Mouse (Mus musculus) limb, embryonic 12.5 days (tissue): ENCODE measurements at regions not wholly inside any gene's neighbourhood (a gene's known extent, or its start where the extent isn't known, plus 50 kb on each side); places are given as distances from the start of the nearest gene placed in this dataset.
A peak's percentile ranks its signal among the peaks of the same experiment; 100 is the strongest.

Experiments used
- ATAC-seq: fragments of 200-750 bp; cut with Nextera tagmentation; 2 replicates; pipeline ENCODE4 v1.8.0; 2017; ENCODE audit warnings: low read depth, moderate TSS enrichment; ENCODE audit not compliant: insufficient number of reproducible peaks, insufficient read depth, low FRiP score, low TSS enrichment
- H3K27ac ChIP-seq: fragments of 300-500 bp; sonication (generic); 2 replicates; pipeline ENCODE4 v1.5.1; 2016; ENCODE audit warnings: mild to moderate bottlenecking, moderate library complexity
- H3K27me3 ChIP-seq: fragments of 300-500 bp; sonication (generic); 2 replicates; pipeline ENCODE4 v1.6.1; 2016; ENCODE audit warnings: mild to moderate bottlenecking, moderate library complexity
- H3K36me3 ChIP-seq: fragments of 300-500 bp; sonication (generic); 2 replicates; pipeline ENCODE4 v1.6.1; 2016; ENCODE audit warnings: mild to moderate bottlenecking, moderate library complexity
- H3K4me1 ChIP-seq: fragments of 300-500 bp; sonication (generic); replicated peaks from 2 replicates; pipeline ENCODE4 v1.6.1; 2016
- H3K4me2 ChIP-seq: fragments of 300-500 bp; sonication (generic); 2 replicates; pipeline ENCODE4 v1.6.1; 2016; ENCODE audit warnings: mild to moderate bottlenecking, moderate library complexity
- H3K4me3 ChIP-seq: fragments of 300-500 bp; sonication (generic); replicated peaks from 2 replicates; pipeline ENCODE4 v1.5.1; 2016; ENCODE audit warnings: mild to moderate bottlenecking
- H3K9ac ChIP-seq: fragments of 300-500 bp; sonication (generic); replicated peaks from 2 replicates; pipeline ENCODE4 v1.6.1; 2016; ENCODE audit warnings: mild to moderate bottlenecking, moderate library complexity
- H3K9me3 ChIP-seq: fragments of 300-500 bp; sonication (generic); 2 replicates; pipeline ENCODE4 v1.6.1; 2016; ENCODE audit warnings: mild to moderate bottlenecking, moderate library complexity
- WGBS: fragments of 180-500 bp; shearing (Covaris S2); methylation state at CpG from one replicate; pipeline ENCODE4 v1.1.7; 2016; 5-methylcytosine and 5-hydroxymethylcytosine counted together

- 82% methylated on average over 6 of the region's 6 CpGs for WGBS
- Histone ChIP-seq H3K4me2 (no peak overlapping the region), H3K9me3 (no peaks in the 10 kb centered on the region), H3K27ac (no peak overlapping the region), H3K36me3 (no peaks in the 10 kb centered on the region), H3K4me1 (no peaks in the 10 kb centered on the region), H3K27me3 (no peaks in the 10 kb centered on the region), H3K4me3 (no peak overlapping the region), H3K9ac (no peak overlapping the region)
- no peak for ATAC-seq
These were observed 93.0 kb upstream of the Vgll2 start for GRCm38 (mm10) chr10:51929341-51929740.

- H3K9ac ChIP-seq, result no peak overlapping the region
- no peaks in the 10 kb centered on the region for H3K9me3 ChIP-seq
- no peak overlapping the region for H3K4me2 ChIP-seq
- H3K36me3 ChIP-seq, result no peaks in the 10 kb centered on the region
- H3K27ac ChIP-seq, result no peak overlapping the region
- no peak overlapping the region for H3K4me3 ChIP-seq
- 51% methylated on average over 2 of the region's 2 CpGs for WGBS
- no peak for ATAC-seq
- H3K27me3 ChIP-seq, result no peaks in the 10 kb centered on the region
- H3K4me1 ChIP-seq, result no peaks in the 10 kb centered on the region
These were observed 92.0 kb upstream of the Vgll2 start for GRCm38 (mm10) chr10:51930266-51930665.

- no peak overlapping the region for H3K4me2 ChIP-seq
- no peaks in the 10 kb centered on the region for H3K27me3 ChIP-seq
- no peaks in the 10 kb centered on the region for H3K4me1 ChIP-seq
- no peak for ATAC-seq
- no peak overlapping the region for H3K27ac ChIP-seq
- WGBS, result 86% methylated on average over 1 of the region's 1 CpGs
- no peak overlapping the region for H3K4me3 ChIP-seq
- H3K9me3 ChIP-seq, result no peaks in the 10 kb centered on the region
- H3K36me3 ChIP-seq, result no peaks in the 10 kb centered on the region
- H3K9ac ChIP-seq, result no peak overlapping the region
These were observed 91.6 kb upstream of the Vgll2 start for GRCm38 (mm10) chr10:51930696-51931095.

GRCm38 (mm10) chr10:51935482-51935881, 86.8 kb upstream of the Vgll2 start:
- ATAC-seq, result no peak
- Histone ChIP-seq H3K27ac (no peak overlapping the region), H3K9me3 (no peaks in the 10 kb centered on the region), H3K9ac (no peak overlapping the region), H3K36me3 (no peaks in the 10 kb centered on the region), H3K4me3 (no peak overlapping the region), H3K4me1 (no peaks in the 10 kb centered on the region), H3K27me3 (no peaks in the 10 kb centered on the region), H3K4me2 (no peak overlapping the region)
- 63% methylated on average over 3 of the region's 3 CpGs for WGBS

GRCm38 (mm10) chr10:51941192-51941591, 81.1 kb upstream of the Vgll2 start:
- Histone ChIP-seq H3K27me3 (no peaks in the 10 kb centered on the region), H3K4me1 (peaks cover 6% of the 10 kb centered on the region), H3K4me3 (no peak overlapping the region), H3K9ac (no peak overlapping the region), H3K9me3 (no peaks in the 10 kb centered on the region), H3K4me2 (no peak overlapping the region), H3K36me3 (no peaks in the 10 kb centered on the region), H3K27ac (no peak overlapping the region)
- WGBS, result 58% methylated on average over 2 of the region's 2 CpGs
- peak; percentile 17; the same call in 1 of the 2 replicates for ATAC-seq

- Histone ChIP-seq H3K9me3 (no peaks in the 10 kb centered on the region), H3K4me2 (no peak overlapping the region), H3K36me3 (no peaks in the 10 kb centered on the region), H3K27ac (no peak overlapping the region), H3K4me3 (no peak overlapping the region), H3K27me3 (no peaks in the 10 kb centered on the region), H3K4me1 (peaks cover 6% of the 10 kb centered on the region), H3K9ac (no peak overlapping the region)
- ATAC-seq, result peak; percentile 71; the same call in 1 of the 2 replicates
- 37% methylated on average over 4 of the region's 4 CpGs for WGBS
These were observed 76.6 kb upstream of the Vgll2 start for GRCm38 (mm10) chr10:51945701-51946100.

GRCm38 (mm10) chr10:51946189-51946588, 76.1 kb upstream of the Vgll2 start:
- Histone ChIP-seq H3K4me2 (no peak overlapping the region), H3K27ac (no peak overlapping the region), H3K27me3 (no peaks in the 10 kb centered on the region), H3K36me3 (no peaks in the 10 kb centered on the region), H3K4me3 (no peak overlapping the region), H3K4me1 (peaks cover 6% of the 10 kb centered on the region), H3K9me3 (no peaks in the 10 kb centered on the region), H3K9ac (no peak overlapping the region)
- ATAC-seq, result no peak

GRCm38 (mm10) chr10:51946881-51947280, 75.4 kb upstream of the Vgll2 start:
- ATAC-seq, result no peak
- H3K4me2 ChIP-seq, result no peak overlapping the region
- no peaks in the 10 kb centered on the region for H3K36me3 ChIP-seq
- peaks cover 6% of the 10 kb centered on the region for H3K4me1 ChIP-seq
- no peaks in the 10 kb centered on the region for H3K9me3 ChIP-seq
- H3K4me3 ChIP-seq, result no peak overlapping the region
- no peaks in the 10 kb centered on the region for H3K27me3 ChIP-seq
- H3K9ac ChIP-seq, result no peak overlapping the region
- H3K27ac ChIP-seq, result no peak overlapping the region

GRCm38 (mm10) chr10:51950016-51950415, 72.3 kb upstream of the Vgll2 start:
- WGBS, result 76% methylated on average over 1 of the region's 1 CpGs
- no peak overlapping the region for H3K9ac ChIP-seq
- no peaks in the 10 kb centered on the region for H3K9me3 ChIP-seq
- no peak overlapping the region for H3K27ac ChIP-seq
- ATAC-seq, result no peak
- no peaks in the 10 kb centered on the region for H3K36me3 ChIP-seq
- H3K4me3 ChIP-seq, result no peak overlapping the region
- peaks cover 6% of the 10 kb centered on the region for H3K4me1 ChIP-seq
- H3K27me3 ChIP-seq, result no peaks in the 10 kb centered on the region
- H3K4me2 ChIP-seq, result no peak overlapping the region

GRCm38 (mm10) chr10:51952021-51952420, 70.3 kb upstream of the Vgll2 start:
- no peak for ATAC-seq
- Histone ChIP-seq H3K9ac (no peak overlapping the region), H3K36me3 (no peaks in the 10 kb centered on the region), H3K27me3 (no peaks in the 10 kb centered on the region), H3K4me2 (no peak overlapping the region), H3K4me3 (no peak overlapping the region), H3K9me3 (no peaks in the 10 kb centered on the region), H3K4me1 (no peaks in the 10 kb centered on the region), H3K27ac (no peak overlapping the region)
- WGBS, result 67% methylated on average over 4 of the region's 4 CpGs

- no peak for ATAC-seq
- Histone ChIP-seq H3K4me2 (no peak overlapping the region), H3K4me1 (no peaks in the 10 kb centered on the region), H3K4me3 (no peak overlapping the region), H3K9ac (no peak overlapping the region), H3K27ac (no peak overlapping the region), H3K36me3 (no peaks in the 10 kb centered on the region), H3K9me3 (no peaks in the 10 kb centered on the region), H3K27me3 (no peaks in the 10 kb centered on the region)
- WGBS, result 66% methylated on average over 1 of the region's 1 CpGs
These were observed 65.8 kb upstream of the Vgll2 start for GRCm38 (mm10) chr10:51956493-51956892.

GRCm38 (mm10) chr10:51961497-51961896, 60.8 kb upstream of the Vgll2 start:
- Histone ChIP-seq H3K4me2 (no peak overlapping the region), H3K36me3 (no peaks in the 10 kb centered on the region), H3K4me1 (no peaks in the 10 kb centered on the region), H3K27ac (no peak overlapping the region), H3K9me3 (no peaks in the 10 kb centered on the region), H3K9ac (no peak overlapping the region), H3K4me3 (no peak overlapping the region), H3K27me3 (no peaks in the 10 kb centered on the region)
- WGBS, result 23% methylated on average over 2 of the region's 2 CpGs
- ATAC-seq, result no peak
